Mouse (Mus musculus) forebrain, embryonic 14.5 days (tissue): ENCODE results near the gene Cyfip2. TPM values are rescaled to one million over a fixed set of nuclear protein-coding genes. Genes with fewer than 3 reads are reported as not detected.
A peak's percentile ranks its signal among the peaks of the same experiment; 100 is the strongest.

ENCODE experiments used
- ATAC-seq: fragments of 200-750 bp; cut with Nextera tagmentation; 2 replicates; pipeline ENCODE4 v1.8.0; 2017; ENCODE audit warnings: mild to moderate bottlenecking, moderate library complexity
- DNase-seq: peaks from one replicate; pipeline ENCODE4 v3.0.0-alpha.2; 2015; ENCODE audit warnings: low spot score
- H3K27ac ChIP-seq: fragments of 300-500 bp; sonication (generic); 2 replicates; pipeline ENCODE4 v1.5.1; 2014; ENCODE audit warnings: low read depth, mild to moderate bottlenecking, control low read depth, low read length, moderate library complexity
- H3K27me3 ChIP-seq: fragments of 300-500 bp; sonication (generic); replicated peaks from 2 replicates; pipeline ENCODE4 v1.6.1; 2014; ENCODE audit warnings: low read length, control low read depth, mixed read lengths; ENCODE audit not compliant: control insufficient read depth, insufficient read depth
- H3K36me3 ChIP-seq: fragments of 300-500 bp; sonication (generic); 2 replicates; pipeline ENCODE4 v1.6.1; 2014; ENCODE audit warnings: low read length, control low read depth; ENCODE audit not compliant: control insufficient read depth, insufficient read depth
- H3K4me1 ChIP-seq: fragments of 300-500 bp; sonication (generic); 2 replicates; pipeline ENCODE4 v1.6.1; 2014; ENCODE audit warnings: antibody characterized with exemption, low read length, control low read depth; ENCODE audit not compliant: control insufficient read depth, insufficient read depth
- H3K4me2 ChIP-seq: fragments of 300-500 bp; sonication (generic); 2 replicates; pipeline ENCODE4 v1.6.1; 2014; ENCODE audit warnings: mild to moderate bottlenecking, control low read depth, low read length
- H3K4me3 ChIP-seq: fragments of 300-500 bp; sonication (generic); 2 replicates; pipeline ENCODE4 v1.5.1; 2014; ENCODE audit warnings: low read depth, low read length, control low read depth
- H3K9ac ChIP-seq: fragments of 300-500 bp; sonication (generic); 2 replicates; pipeline ENCODE4 v1.6.1; 2014; ENCODE audit warnings: mild to moderate bottlenecking, low read length, control low read depth, moderate library complexity
- H3K9me3 ChIP-seq: fragments of 300-500 bp; sonication (generic); replicated peaks from 2 replicates; pipeline ENCODE4 v1.6.1; 2016; ENCODE audit warnings: low read length, control low read depth, mixed read lengths; ENCODE audit not compliant: control insufficient read depth
- WGBS: fragments of 180-500 bp; shearing (Covaris S2); extraction: QIAGEN DNeasy Blood & Tissue Kit; methylation state at CpG from one replicate; pipeline ENCODE4 v1.1.7; 2014; 5-methylcytosine and 5-hydroxymethylcytosine counted together
- polyA plus RNA-seq: library from polyadenylated mRNA; unstranded; fragments of >200 nt; fragmentation: Nextera tagmentation; extraction: Ambion mirVana; gene quantifications from 2 replicates; pipeline ENCODE4 v1.2.1, GENCODE M21; 2014

The Cyfip2 gene
- polyA plus RNA-seq, 1 experiment from 2014 or later, result 57.8 TPM

DNA sequence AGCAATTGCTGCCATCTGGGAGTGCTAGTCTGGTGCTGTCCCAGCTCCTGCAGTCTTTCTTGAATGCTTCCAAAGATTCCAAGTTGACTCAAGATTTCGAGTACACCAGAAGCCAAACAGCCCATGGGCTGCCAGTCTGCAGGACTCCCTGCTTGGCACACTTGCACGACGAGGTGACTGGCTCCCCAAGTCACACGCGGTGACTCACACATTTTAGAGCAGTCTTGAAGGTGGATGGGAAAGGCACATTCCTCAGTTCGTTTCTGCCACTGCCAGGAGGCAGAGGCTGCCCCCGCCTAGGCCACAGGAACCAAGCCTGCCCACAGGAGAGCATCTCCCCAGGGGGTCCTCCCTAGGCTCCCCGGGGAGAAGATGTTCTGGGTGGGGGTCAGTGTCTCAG is 66.7 kb downstream of the Cyfip2 start:
- H3K27me3 ChIP-seq, result no peaks in the 10 kb centered on the region

DNA sequence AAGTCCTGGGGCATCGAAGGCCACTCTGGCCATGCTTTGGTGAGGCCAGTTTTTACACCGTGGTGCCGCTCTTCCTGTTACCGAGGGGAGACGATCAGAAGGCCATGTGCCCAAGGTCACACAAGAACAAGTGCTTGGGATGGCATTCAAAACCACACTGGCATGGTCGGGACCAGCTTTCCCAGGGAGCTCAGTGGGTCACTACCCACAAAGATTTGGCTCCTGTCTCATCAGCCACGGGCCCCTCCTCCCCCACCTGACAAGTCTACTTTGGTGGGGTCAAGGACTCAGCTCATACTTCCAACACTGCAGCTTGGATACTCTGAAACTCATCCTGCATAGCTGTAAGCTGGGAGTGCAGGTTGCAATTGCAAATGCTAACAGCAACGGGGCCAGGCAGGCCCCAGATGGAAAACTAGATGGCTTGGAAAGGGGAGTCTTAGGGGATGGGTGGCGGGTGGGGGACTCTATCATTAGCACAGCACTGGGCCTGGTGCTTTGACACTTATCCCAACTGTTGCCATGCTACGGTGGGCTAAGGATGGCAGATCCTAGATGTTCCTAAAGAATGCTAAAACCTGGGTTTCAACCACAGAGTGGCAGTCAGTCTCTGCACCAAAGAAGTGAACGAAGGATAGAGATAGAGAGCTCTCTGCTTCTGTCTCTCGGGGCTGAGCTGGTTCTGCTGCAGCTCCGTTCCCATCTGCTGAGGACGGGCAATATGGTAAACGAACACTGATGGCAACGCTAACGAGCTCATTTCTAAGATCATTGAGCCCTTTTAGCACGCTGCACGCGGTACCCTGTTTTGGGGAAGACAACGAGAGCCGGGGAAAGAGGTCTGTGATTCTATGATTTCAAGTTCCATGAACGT is 67.7 kb downstream of the Cyfip2 start:
- H3K27ac ChIP-seq, result no peak overlapping the region
- H3K4me3 ChIP-seq, result no peak overlapping the region
- H3K27me3 ChIP-seq, result no peaks in the 10 kb centered on the region
- peaks cover 75% of the 10 kb centered on the region for H3K36me3 ChIP-seq
- H3K4me1 ChIP-seq, result no peaks in the 10 kb centered on the region
- WGBS, result 60% methylated on average over 23 of the region's 23 CpGs
- no peak overlapping the region for H3K9ac ChIP-seq
- no peak overlapping the region for H3K4me2 ChIP-seq
- ATAC-seq, result no peak
- DNase-seq, result no peak
- H3K9me3 ChIP-seq, result no peaks in the 10 kb centered on the region

More for the DNA sequence above, 66.7 kb downstream of the Cyfip2 start:
- Histone ChIP-seq H3K9me3 (no peaks in the 10 kb centered on the region), H3K4me3 (no peak overlapping the region), H3K36me3 (peaks cover 70% of the 10 kb centered on the region), H3K27ac (no peak overlapping the region), H3K9ac (no peak overlapping the region), H3K4me2 (no peak overlapping the region), H3K4me1 (no peaks in the 10 kb centered on the region)
- no peak for ATAC-seq
- DNase-seq, result no peak
- 82% methylated on average over 8 of the region's 8 CpGs for WGBS

DNA sequence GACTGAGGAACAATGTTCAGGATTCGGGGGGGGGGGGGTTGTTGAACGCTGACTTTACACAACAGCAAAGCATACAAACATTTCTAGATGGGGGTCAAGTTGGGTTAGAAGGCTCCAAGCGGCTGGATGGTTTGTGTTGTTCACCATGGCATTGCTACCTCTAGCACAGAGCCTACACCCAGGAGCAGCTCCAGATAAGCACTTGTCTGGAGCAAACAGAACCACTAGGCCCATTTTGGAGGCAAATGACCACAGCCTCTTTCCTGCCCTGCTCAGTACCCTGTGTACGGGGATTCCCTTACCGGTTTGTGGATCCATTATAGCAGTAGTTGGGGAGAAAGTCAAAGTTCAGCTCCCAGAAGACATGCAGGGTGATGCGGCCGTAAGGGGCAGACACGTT is 70.7 kb downstream of the Cyfip2 start:
- no peaks in the 10 kb centered on the region for H3K9me3 ChIP-seq
- DNase-seq, result no peak

DNA sequence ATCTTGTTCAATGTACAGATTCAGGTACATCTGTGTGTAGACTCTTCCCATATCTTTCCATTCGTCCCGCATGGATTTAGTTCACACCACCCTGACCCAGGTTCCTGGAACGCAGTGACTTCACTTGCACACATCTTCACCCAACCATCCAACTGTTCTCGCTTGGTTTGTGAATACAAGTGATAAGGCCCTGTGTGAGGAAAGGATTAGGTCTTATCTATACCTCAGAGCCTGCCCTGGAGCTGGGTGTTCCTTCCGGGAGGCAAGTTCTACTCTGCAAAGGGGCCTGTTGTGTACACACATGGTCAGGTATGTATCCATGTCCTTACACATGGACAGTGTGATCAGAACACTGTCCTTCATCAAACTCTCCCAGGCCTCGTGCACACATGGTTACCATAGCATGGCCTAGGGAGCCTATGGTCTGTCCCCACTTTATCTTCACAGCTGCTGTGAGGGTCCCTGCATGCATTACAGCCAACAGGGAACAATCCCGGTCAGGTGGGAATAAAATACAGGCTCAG is 71.4 kb downstream of the Cyfip2 start:
- no peak overlapping the region for H3K4me2 ChIP-seq
- DNase-seq (no peak), ATAC-seq (no peak)
- no peak overlapping the region for H3K9ac ChIP-seq
- H3K4me3 ChIP-seq, result no peak overlapping the region
- H3K9me3 ChIP-seq, result no peaks in the 10 kb centered on the region
- peaks cover 77% of the 10 kb centered on the region for H3K36me3 ChIP-seq
- H3K27ac ChIP-seq, result no peak overlapping the region
- WGBS, result 96% methylated on average over 7 of the region's 7 CpGs
- no peaks in the 10 kb centered on the region; the same call in 1 of the 2 replicates for H3K4me1 ChIP-seq
- no peaks in the 10 kb centered on the region for H3K27me3 ChIP-seq

More for the DNA sequence above, 70.7 kb downstream of the Cyfip2 start:
- H3K9ac ChIP-seq, result no peak overlapping the region
- H3K36me3 ChIP-seq, result peaks cover 78% of the 10 kb centered on the region
- H3K4me1 ChIP-seq, result no peaks in the 10 kb centered on the region
- H3K4me3 ChIP-seq, result no peak overlapping the region
- H3K27ac ChIP-seq, result no peak overlapping the region
- no peak for ATAC-seq
- WGBS, result 92% methylated on average over 8 of the region's 8 CpGs
- no peak overlapping the region for H3K4me2 ChIP-seq
- no peaks in the 10 kb centered on the region for H3K27me3 ChIP-seq

DNA sequence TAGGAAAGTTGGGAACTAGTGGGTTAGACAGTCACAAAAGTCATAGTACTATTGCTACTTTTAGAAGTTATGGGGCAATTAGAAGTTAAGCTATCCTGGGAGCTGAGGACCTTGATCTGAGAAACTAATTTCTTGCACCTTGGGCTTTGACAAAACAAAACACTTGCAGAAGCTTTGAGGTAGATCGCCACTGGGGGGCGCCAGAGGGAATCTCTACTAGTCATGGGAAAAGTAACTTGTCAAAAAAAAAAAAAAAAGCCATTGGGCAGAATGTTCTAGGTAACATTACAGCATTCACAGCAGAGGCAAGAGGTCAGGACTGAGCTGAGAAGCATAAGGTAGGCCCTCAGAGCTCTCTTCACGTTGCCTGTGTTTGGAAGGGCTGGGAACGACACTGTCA is 75.7 kb downstream of the Cyfip2 start:
- H3K36me3 ChIP-seq, result peaks cover 62% of the 10 kb centered on the region
- H3K4me2 ChIP-seq, result no peak overlapping the region
- peaks cover 12% of the 10 kb centered on the region; the same call in 1 of the 2 replicates for H3K4me1 ChIP-seq
- ATAC-seq (no peak), DNase-seq (peak; percentile 62)
- H3K9ac ChIP-seq, result no peak overlapping the region
- WGBS, result 49% methylated on average over 4 of the region's 4 CpGs
- H3K4me3 ChIP-seq, result no peak overlapping the region
- H3K27me3 ChIP-seq, result no peaks in the 10 kb centered on the region
- H3K27ac ChIP-seq, result no peak overlapping the region
- H3K9me3 ChIP-seq, result no peaks in the 10 kb centered on the region

DNA sequence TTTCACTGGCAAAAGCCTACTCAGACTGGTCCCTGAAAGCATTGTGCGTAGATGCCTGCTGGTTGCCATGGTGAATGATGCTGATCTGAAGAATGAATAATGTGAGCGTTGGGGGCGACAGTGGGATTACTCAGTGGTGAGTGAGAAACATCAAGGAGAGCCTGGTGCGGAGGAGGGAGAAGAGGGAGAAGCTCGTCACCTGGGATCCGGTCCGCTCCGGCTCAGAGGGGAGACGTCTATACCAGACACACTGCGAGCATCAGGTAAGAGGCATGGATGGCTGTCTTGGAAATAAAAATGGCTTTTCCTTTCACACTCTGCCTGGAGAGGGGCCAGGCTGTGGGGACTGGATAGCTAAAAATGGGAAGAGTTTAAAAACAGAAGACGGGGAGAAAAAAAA is 77.3 kb downstream of the Cyfip2 start, which contains the start of gene Fndc9:
Gene Fndc9, plus strand, starts transcription at position 198 of the 400 bp plus-strand sequence.
- H3K9ac ChIP-seq, result no peak within 1 kb of the TSS
- 17% methylated on average over 11 of the region's 11 CpGs for WGBS

DNA sequence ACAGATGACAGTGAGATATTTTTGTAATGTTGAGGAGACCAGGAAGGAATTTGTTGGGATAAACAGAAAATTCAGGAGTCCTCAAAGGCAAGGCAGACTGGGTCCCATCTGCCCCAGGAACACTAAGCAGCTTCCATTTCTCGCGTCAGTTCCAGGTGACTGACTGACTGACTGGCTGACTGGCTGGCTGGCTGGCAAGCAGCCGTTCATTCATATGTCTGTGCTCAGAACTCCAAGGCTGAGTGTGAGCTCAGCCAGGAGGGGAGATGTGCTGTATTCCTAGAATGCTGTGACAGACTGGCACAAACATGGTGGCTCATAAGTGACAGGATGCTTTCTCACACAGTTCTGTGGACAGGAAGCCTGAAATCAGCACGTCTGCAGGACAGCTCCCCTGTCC is 78.7 kb downstream of the Cyfip2 start:
- no peak overlapping the region for H3K4me2 ChIP-seq
- peak; percentile 73 for ATAC-seq
- no peaks in the 10 kb centered on the region for H3K9me3 ChIP-seq
- no peak overlapping the region for H3K4me3 ChIP-seq
- peaks cover 12% of the 10 kb centered on the region; the same call in 1 of the 2 replicates for H3K4me1 ChIP-seq
- H3K36me3 ChIP-seq, result peaks cover 50% of the 10 kb centered on the region
- peak; percentile 69 for DNase-seq
- no peaks in the 10 kb centered on the region for H3K27me3 ChIP-seq
- no peak overlapping the region for H3K9ac ChIP-seq
- peak overlapping the region; percentile 55; the same call in 1 of the 2 replicates for H3K27ac ChIP-seq
- WGBS, result 57% methylated on average over 4 of the region's 4 CpGs

More for the DNA sequence above, 77.3 kb downstream of the Cyfip2 start, which contains the start of gene Fndc9:
- no peaks in the 10 kb centered on the region for H3K27me3 ChIP-seq
- no peak within 1 kb of the TSS for H3K4me3 ChIP-seq
- DNase-seq, result peak; percentile 83
- H3K4me2 ChIP-seq, result no peak within 1 kb of the TSS
- peaks cover 12% of the 10 kb centered on the region; the same call in 1 of the 2 replicates for H3K4me1 ChIP-seq
- peak within 1 kb of the TSS; percentile 55; the same call in 1 of the 2 replicates for H3K27ac ChIP-seq
- no peaks in the 10 kb centered on the region for H3K9me3 ChIP-seq
- peaks cover 55% of the 10 kb centered on the region for H3K36me3 ChIP-seq
- ATAC-seq, result peak; percentile 76

DNA sequence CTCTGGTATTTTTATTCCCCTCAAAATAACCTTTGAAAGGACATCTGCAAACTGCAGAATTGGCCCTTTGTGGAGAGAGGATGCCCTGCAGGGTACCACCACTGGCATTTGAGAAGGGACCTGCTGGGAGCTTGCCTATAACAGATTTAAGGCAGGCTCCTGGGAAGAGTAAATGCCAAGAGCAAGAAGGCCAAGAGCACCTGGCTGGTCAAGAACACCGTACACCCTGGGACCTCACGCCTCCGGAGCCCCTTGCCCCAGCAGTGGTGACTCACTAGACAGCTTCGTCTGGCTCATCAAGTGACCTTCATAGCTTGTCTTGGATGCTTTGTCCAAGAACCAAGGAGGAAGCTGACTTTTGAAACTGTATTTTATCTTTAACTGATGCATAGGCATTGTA is 79.9 kb downstream of the Cyfip2 start:
- Histone ChIP-seq H3K4me1 (peaks cover 12% of the 10 kb centered on the region; the same call in 1 of the 2 replicates), H3K4me3 (no peak overlapping the region), H3K36me3 (peaks cover 39% of the 10 kb centered on the region), H3K9me3 (no peaks in the 10 kb centered on the region), H3K9ac (no peak overlapping the region), H3K27ac (no peak overlapping the region), H3K27me3 (no peaks in the 10 kb centered on the region), H3K4me2 (no peak overlapping the region)
- ATAC-seq (no peak), DNase-seq (no peak)
- WGBS, result 90% methylated on average over 4 of the region's 4 CpGs

DNA sequence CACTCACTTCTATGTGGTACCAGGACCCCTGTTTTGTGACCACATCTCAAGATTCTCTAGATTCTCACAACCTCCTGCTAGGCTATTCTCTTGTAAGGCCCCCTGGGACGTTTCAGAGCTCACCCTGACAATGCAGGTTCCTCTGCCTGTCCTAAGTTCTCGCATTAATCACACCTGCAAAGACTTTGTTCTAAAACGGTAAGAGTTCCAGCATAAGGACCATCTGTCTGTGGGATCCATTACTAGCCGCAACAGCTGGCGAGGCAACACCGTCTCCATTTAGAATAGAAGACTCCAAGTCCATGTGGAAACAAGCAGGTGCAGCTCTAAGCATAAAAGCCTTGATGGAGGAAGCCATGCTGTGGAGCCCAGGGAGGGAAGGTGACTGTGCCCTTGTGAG is 82.5 kb downstream of the Cyfip2 start:
- Histone ChIP-seq H3K9me3 (no peaks in the 10 kb centered on the region), H3K9ac (no peak overlapping the region), H3K36me3 (peaks cover 29% of the 10 kb centered on the region), H3K4me3 (no peak overlapping the region), H3K27ac (no peak overlapping the region), H3K4me2 (no peak overlapping the region), H3K27me3 (no peaks in the 10 kb centered on the region), H3K4me1 (peaks cover 5% of the 10 kb centered on the region; the same call in 1 of the 2 replicates)
- WGBS, result 69% methylated on average over 6 of the region's 6 CpGs
- no peak for DNase-seq
- no peak for ATAC-seq
